Mouse (Mus musculus) activated CD4-positive, CD25-positive, alpha-beta regulatory T cell (primary cell): ENCODE data around the gene Zdhhc11. TPM values are rescaled to one million over a fixed set of nuclear protein-coding genes. Genes with fewer than 3 reads are reported as not detected.

Experiments
- polyA plus RNA-seq, 2 experiments: library from polyadenylated mRNA; unstranded; fragments of 100-300 nt; shearing (Covaris generic); gene quantifications; one replicate each; pipeline ENCODE4 v1.2.1; 2017

Gene Zdhhc11
- not detected for polyA plus RNA-seq

DNA sequence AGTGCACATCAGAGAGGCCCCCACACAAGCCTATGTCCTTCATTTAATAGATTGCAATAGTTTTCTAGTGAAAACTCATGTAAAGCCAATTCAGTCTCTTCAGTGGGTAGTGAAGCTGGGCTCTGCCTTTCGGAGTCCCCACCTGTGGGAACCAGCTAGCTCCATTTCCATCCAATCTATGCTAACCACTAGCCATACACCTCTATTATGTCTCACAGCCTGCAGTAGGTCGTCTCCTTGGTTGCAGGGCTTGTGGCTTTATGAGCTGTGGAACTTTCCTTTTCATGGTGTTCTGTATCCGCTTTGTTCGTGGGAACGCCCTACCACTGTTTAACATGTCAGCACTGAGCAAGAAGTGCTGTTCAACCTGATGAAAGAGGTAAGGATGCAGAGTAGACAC is at the start of gene Zdhhc11:
TSS of gene Zdhhc11 (plus strand) at position 301 of the 400 bp plus-strand sequence.

DNA sequence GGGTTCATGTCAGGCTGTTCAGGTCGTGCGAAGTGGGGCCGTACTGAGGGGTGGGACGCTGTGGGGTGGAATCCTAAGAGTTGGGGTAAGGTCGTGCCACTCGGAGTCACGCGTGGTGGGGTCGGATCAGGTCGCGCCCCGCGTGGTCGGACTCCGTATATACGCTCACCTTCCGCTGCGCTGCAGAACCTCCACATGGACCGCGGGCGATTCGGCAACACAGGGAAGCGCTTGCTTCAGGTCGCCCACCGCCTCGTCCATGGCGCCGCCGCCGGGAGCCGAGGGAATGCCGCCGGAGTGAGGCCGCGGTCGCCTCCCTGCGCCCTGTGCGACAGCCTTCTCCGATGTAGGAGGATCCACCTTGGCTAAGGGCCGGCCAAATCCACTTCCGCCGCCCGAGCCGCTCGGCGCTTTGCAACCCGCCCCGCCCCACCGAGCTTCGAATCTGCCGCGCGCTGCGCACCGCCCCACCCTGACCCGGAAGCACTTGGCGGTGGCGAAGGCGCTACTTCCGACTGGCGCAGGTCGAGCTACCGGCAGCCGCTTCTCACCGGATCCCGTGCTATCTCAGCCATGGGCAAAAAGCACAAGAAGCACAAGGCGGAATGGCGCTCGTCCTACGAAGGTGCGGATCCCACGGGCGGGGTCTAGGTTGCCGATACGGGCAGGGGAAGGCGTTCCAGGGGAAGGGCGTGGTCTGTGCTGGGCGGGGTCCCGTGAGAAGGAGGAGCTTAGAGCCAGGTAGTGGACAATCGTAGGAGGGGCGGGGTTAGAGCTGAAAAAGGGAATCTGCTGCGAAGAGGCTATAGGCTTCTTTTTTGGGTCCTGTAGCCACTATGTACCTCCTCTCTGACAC is 26.1 kb upstream of the Zdhhc11 start, which contains the start of the genes Trip13 and Brd9:
TSS of gene Trip13 (minus strand) at position 464 of the 856 bp plus-strand sequence.
TSS of gene Brd9 (plus strand) at position 491 of the 856 bp plus-strand sequence.

DNA sequence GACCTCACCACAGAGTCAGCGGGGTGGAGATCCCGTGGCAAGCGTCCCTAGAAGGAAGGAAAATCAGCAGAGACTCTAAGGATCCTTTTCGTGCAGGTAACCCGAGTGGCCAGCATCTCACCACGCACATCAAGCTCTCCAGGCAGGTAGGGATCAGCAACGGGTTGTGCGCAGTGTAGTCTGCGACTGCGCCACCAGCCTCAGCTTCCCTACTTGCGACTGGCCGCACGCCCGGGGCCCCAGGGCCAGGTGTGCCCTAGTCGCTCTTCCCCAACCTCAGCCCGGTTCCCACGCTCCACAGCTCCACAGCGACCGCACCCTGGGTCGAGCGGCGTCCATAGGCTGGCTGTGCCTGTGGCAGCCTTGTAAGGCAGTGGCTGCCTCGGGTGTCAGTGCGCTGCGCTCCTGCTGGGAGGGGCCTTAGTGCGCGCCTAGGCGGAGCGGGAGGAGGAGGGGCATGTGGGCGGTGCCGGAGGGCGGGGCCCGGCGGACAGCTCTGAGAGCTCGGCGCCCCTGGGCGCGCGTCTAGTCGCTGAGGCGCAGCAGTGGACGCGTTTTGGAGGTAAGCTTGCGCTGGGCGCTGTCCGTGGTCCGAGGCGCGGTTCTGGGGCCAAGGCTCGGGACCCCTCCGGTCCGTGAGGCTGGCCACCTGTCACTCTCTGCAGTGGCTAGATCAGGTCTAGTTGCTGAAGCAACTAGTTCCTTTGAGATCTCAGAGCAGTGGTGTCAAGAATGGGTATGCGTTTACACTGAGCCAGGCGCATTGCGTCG is 45.5 kb downstream of the Zdhhc11 start, which contains the start of gene Tppp:
TSS of gene Tppp (plus strand) at position 460 of the 771 bp plus-strand sequence.

Other genes starting within 250 kb of the Zdhhc11 start
- 10 to 100 TPM; 59.4 to 59.5 TPM for gene Slc12a7, start 230.8 kb upstream of the Zdhhc11 start, polyA plus RNA-seq
- gene Nkd2, start 116.2 kb upstream of the Zdhhc11 start, polyA plus RNA-seq = under 1 TPM; 0.16 to 0.41 TPM
- 1 to 10 TPM; 4.1 to 7.3 TPM for gene Trip13, start 26.1 kb upstream of the Zdhhc11 start, polyA plus RNA-seq
- gene Brd9, start 26.0 kb upstream of the Zdhhc11 start, polyA plus RNA-seq = 10 to 100 TPM; 60.2 TPM
- 1 to 10 TPM in 1 of 2 experiments, not detected in 1; 1.5 TPM for gene Tppp, start 45.6 kb downstream of the Zdhhc11 start, polyA plus RNA-seq
- gene Cep72, start 98.4 kb downstream of the Zdhhc11 start, polyA plus RNA-seq = 10 to 100 TPM; 10.0 to 12.0 TPM
- under 1 TPM in 1 of 2 experiments, not detected in 1; 0.26 TPM for gene Slc9a3, start 157.6 kb downstream of the Zdhhc11 start, polyA plus RNA-seq
- gene Exoc3, start 244.9 kb downstream of the Zdhhc11 start, polyA plus RNA-seq = 10 to 100 TPM; 75.3 to 79.5 TPM